Mouse (Mus musculus) heart, embryonic 13.5 days (tissue): ENCODE data around the gene Abr. TPM values are rescaled to one million over a fixed set of nuclear protein-coding genes. Genes with fewer than 3 reads are reported as not detected.

ENCODE experiments used
- ATAC-seq: fragments of 200-750 bp; cut with Nextera tagmentation; 2 replicates; pipeline ENCODE4 v1.8.0; 2017; ENCODE audit warnings: moderate TSS enrichment; ENCODE audit not compliant: insufficient number of reproducible peaks, low FRiP score, low TSS enrichment; ENCODE audit errors: extremely low read depth
- H3K27ac ChIP-seq: fragments of 300-500 bp; sonication (generic); replicated peaks from 2 replicates; pipeline ENCODE4 v1.5.1; 2015; ENCODE audit warnings: moderate library complexity, mild to moderate bottlenecking, inconsistent platforms
- H3K27me3 ChIP-seq: fragments of 300-500 bp; sonication (generic); replicated peaks from 2 replicates; pipeline ENCODE4 v1.6.1; 2015; ENCODE audit warnings: mild to moderate bottlenecking, inconsistent platforms
- H3K36me3 ChIP-seq: fragments of 300-500 bp; sonication (generic); 2 replicates; pipeline ENCODE4 v1.6.1; 2015; ENCODE audit warnings: mild to moderate bottlenecking, inconsistent platforms
- H3K4me1 ChIP-seq: fragments of 300-500 bp; sonication (generic); 2 replicates; pipeline ENCODE4 v1.6.1; 2015; ENCODE audit warnings: inconsistent platforms
- H3K4me2 ChIP-seq: fragments of 300-500 bp; sonication (generic); 2 replicates; pipeline ENCODE4 v1.6.1; 2015; ENCODE audit warnings: inconsistent platforms, mild to moderate bottlenecking, moderate library complexity
- H3K4me3 ChIP-seq: fragments of 300-500 bp; sonication (generic); 2 replicates; pipeline ENCODE4 v1.5.1; 2015; ENCODE audit warnings: moderate library complexity, mild to moderate bottlenecking, inconsistent platforms
- H3K9ac ChIP-seq: fragments of 300-500 bp; sonication (generic); 2 replicates; pipeline ENCODE4 v1.6.1; 2015; ENCODE audit warnings: inconsistent platforms, mild to moderate bottlenecking, moderate library complexity
- H3K9me3 ChIP-seq: fragments of 300-500 bp; sonication (generic); 2 replicates; pipeline ENCODE4 v1.6.1; 2016; ENCODE audit warnings: inconsistent platforms
- WGBS: fragments of 180-500 bp; shearing (Covaris S2); methylation state at CpG from one replicate; pipeline ENCODE4 v1.1.7; 2015; ENCODE audit warnings: mixed read lengths; 5-methylcytosine and 5-hydroxymethylcytosine counted together
- polyA plus RNA-seq: library from polyadenylated mRNA; unstranded; fragments of >200 nt; fragmentation: Nextera tagmentation; extraction: Ambion mirVana; gene quantifications from 2 replicates; pipeline ENCODE4 v1.2.1, GENCODE M21; 2015

The Abr gene
- polyA plus RNA-seq, 1 experiment from 2014 or later = 22.8 TPM

GRCm38 (mm10) chr11:76449520-76450201 is 172.5 kb downstream of the Abr start:
- peaks cover 40% of the 10 kb centered on the region for H3K36me3 ChIP-seq
- 43% methylated on average over 15 of the region's 15 CpGs for WGBS
- ATAC-seq = no peak

DNA sequence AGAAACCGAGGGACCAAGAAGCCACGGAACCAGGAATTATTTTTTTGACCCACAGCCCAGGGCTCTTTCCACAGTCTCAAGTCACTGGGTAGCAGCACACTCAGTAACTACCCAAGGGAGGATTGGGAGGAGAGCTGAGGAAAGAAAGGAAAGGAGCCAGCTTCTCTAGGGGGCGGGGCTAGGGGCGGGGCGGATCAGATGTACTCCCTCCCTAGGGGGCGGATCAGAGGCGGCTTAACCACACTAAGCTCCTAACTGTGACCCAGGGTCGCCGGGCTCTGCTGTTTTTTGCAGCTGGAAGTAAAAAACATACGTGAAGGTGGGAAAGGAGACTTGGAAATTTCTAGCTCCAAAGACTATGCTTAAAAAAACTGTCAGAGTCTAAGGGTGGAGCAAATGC is 175.9 kb downstream of the Abr start:
- Histone ChIP-seq H3K27ac (0 out of 2 replicates have a peak overlapping the region, but pooled peaks have one; percentile 8), H3K4me3 (no peak overlapping the region), H3K9ac (no peak overlapping the region), H3K27me3 (no peaks in the 10 kb centered on the region), H3K4me2 (no peak overlapping the region), H3K9me3 (no peaks in the 10 kb centered on the region), H3K4me1 (peaks cover 50% of the 10 kb centered on the region), H3K36me3 (peaks cover 25% of the 10 kb centered on the region)
- ATAC-seq = no peak
- WGBS = 10% methylated on average over 10 of the region's 10 CpGs

More at GRCm38 (mm10) chr11:76449520-76450201, 172.5 kb downstream of the Abr start:
- no peaks in the 10 kb centered on the region for H3K27me3 ChIP-seq
- H3K9ac ChIP-seq = peak overlapping the region; percentile 65
- H3K4me1 ChIP-seq = peaks cover 43% of the 10 kb centered on the region
- H3K4me3 ChIP-seq = no peak overlapping the region
- H3K27ac ChIP-seq = peak overlapping the region; percentile 83
- no peak overlapping the region for H3K4me2 ChIP-seq
- no peaks in the 10 kb centered on the region for H3K9me3 ChIP-seq

GRCm38 (mm10) chr11:76445459-76445858 is 176.7 kb downstream of the Abr start:
- H3K4me2 ChIP-seq = no peak overlapping the region
- H3K27me3 ChIP-seq = no peaks in the 10 kb centered on the region
- 53% methylated on average over 8 of the region's 8 CpGs for WGBS
- no peaks in the 10 kb centered on the region for H3K9me3 ChIP-seq
- H3K36me3 ChIP-seq = peaks cover 18% of the 10 kb centered on the region
- no peak for ATAC-seq
- H3K27ac ChIP-seq = 0 out of 2 replicates have a peak overlapping the region, but pooled peaks have one; percentile 8
- H3K4me1 ChIP-seq = peaks cover 54% of the 10 kb centered on the region
- 0 out of 2 replicates have a peak overlapping the region, but pooled peaks have one; percentile 30 for H3K9ac ChIP-seq
- H3K4me3 ChIP-seq = no peak overlapping the region

- no peak overlapping the region for H3K4me2 ChIP-seq
- H3K27me3 ChIP-seq = no peaks in the 10 kb centered on the region
- WGBS = 40% methylated on average over 3 of the region's 3 CpGs
- H3K36me3 ChIP-seq = peaks cover 18% of the 10 kb centered on the region
- H3K4me3 ChIP-seq = no peak overlapping the region
- ATAC-seq = no peak
- peaks cover 69% of the 10 kb centered on the region for H3K4me1 ChIP-seq
- H3K9me3 ChIP-seq = no peaks in the 10 kb centered on the region
- H3K27ac ChIP-seq = no peak overlapping the region
- H3K9ac ChIP-seq = peak overlapping the region; percentile 57
These were observed 182.4 kb downstream of the Abr start for GRCm38 (mm10) chr11:76439666-76440065.

DNA sequence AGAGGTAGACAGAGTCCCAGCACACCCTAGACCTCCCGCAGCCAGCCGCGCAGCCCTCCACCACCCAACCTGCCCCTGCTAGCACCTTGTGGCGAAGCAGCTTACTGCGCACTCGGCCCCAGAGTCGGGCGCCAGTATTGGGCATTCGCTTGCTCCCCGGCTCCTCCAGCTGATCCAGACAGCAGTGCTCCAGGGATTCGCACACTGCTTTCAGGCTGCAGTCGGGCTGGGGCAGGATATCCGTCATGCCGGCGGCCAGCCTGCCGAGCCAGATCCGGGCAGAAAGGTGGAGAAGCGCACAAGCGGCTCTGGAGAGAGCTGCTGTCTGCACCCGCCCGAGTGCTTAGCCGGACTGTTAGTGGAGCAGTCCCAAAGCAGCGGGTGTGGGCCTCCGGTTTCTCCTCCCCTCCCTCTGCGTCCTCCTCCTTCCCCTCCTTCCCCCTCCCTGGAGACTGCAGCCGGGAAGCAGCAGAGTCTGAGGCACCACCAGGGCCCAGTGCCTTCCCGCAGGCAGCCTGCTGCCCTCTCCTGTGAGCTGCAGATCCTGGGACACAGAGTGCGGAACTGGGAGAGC is 185.2 kb downstream of the Abr start:
- Histone ChIP-seq H3K27me3 (no peaks in the 10 kb centered on the region), H3K27ac (peak overlapping the region; percentile 92), H3K9me3 (no peaks in the 10 kb centered on the region), H3K9ac (peak overlapping the region; percentile 85), H3K36me3 (peaks cover 21% of the 10 kb centered on the region), H3K4me3 (peak overlapping the region; percentile 60), H3K4me1 (peaks cover 82% of the 10 kb centered on the region), H3K4me2 (peak overlapping the region; percentile 84)
- WGBS = 4% methylated on average over 28 of the region's 28 CpGs
- ATAC-seq = peak; percentile 65

DNA sequence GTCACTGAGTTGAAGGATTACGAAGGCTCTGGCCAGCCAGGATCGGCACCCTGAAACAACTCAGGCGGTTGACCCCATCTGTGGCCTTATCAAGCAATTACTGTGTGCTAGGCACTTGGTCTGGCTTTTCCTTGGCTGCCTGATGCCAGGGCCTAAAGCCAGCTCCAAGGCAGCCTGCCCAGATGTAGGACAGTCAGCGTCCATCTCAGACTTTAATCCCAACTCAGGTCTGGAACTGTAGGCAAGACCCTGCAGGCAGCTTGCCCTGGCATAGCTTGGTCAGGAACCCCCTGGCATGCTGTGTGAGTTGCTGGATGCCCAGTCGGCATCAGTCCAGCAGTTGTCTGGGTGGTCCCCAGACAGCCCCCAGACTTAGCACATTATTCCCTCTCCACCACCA is 186.1 kb downstream of the Abr start:
- H3K4me3 ChIP-seq = peak overlapping the region; percentile 60
- H3K36me3 ChIP-seq = peaks cover 21% of the 10 kb centered on the region
- peak overlapping the region; percentile 85 for H3K9ac ChIP-seq
- peaks cover 91% of the 10 kb centered on the region for H3K4me1 ChIP-seq
- ATAC-seq = no peak
- 66% methylated on average over 5 of the region's 5 CpGs for WGBS
- peak overlapping the region; percentile 92 for H3K27ac ChIP-seq
- peak overlapping the region; percentile 84 for H3K4me2 ChIP-seq
- no peaks in the 10 kb centered on the region for H3K27me3 ChIP-seq
- no peaks in the 10 kb centered on the region for H3K9me3 ChIP-seq

DNA sequence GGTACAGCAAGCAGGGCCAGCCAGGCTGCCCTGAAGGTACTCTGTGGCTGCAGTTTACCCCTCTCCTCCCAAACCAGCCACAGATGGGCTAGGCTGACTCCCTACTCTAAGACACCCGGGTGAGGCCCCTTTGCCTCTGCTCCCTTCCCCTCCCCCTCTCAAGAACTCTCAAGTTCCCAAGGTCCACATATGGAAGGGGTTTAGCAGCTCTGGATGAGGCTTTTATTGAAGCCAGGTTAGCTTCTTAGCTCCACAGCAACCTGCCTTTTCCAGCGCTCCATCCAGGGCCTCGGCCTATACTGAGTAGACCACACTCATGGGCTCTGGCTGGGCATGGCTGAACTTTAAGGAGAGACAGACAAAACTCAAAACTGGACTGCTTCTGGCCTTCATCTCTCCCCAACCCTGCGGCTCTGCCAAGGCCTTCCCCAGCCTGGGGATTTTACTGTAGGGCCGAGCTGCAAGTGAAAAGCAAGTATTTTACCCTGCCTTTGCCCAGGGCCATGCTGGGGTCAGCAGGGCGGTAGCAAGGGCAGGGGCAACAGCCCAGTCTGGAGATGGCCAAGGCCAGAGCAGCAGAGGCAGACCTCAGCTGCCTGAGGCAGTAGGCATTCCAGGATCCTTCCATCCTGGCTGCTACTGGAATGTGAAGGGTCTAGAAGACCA is 192.0 kb downstream of the Abr start:
- no peak for ATAC-seq
- H3K27ac ChIP-seq = peak overlapping the region; percentile 91

DNA sequence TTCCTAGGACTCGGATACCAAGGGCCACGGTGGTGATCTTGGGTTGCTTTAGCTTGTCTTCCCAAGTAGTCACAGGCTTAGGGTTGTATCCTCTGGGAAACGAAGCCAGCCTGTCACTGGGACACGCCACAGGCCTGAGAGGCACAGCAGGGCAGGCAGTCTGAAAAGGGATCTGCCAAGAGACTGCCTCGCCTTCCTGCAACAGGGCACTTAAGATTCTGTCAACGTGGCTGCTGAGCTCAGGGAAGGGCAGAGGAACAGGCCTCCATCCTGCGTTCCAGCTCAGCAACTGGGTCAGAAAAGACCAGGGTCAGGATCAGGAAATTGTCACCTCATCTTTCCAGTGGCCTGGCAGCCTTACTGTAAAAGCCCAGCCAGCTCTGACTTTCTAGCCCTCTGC is 192.6 kb downstream of the Abr start:
- no peaks in the 10 kb centered on the region for H3K9me3 ChIP-seq
- no peak overlapping the region for H3K4me2 ChIP-seq
- no peak overlapping the region for H3K4me3 ChIP-seq
- no peaks in the 10 kb centered on the region for H3K27me3 ChIP-seq
- ATAC-seq = no peak
- peaks cover 83% of the 10 kb centered on the region for H3K4me1 ChIP-seq
- peak overlapping the region; percentile 57 for H3K9ac ChIP-seq
- H3K36me3 ChIP-seq = peaks cover 24% of the 10 kb centered on the region
- WGBS = 34% methylated on average over 7 of the region's 7 CpGs
- H3K27ac ChIP-seq = peak overlapping the region; percentile 91

More for the DNA sequence above, 192.0 kb downstream of the Abr start:
- peak overlapping the region; percentile 57 for H3K9ac ChIP-seq
- peaks cover 19% of the 10 kb centered on the region for H3K36me3 ChIP-seq
- H3K4me1 ChIP-seq = peaks cover 83% of the 10 kb centered on the region
- no peak overlapping the region for H3K4me3 ChIP-seq
- no peak overlapping the region for H3K4me2 ChIP-seq
- H3K27me3 ChIP-seq = no peaks in the 10 kb centered on the region
- WGBS = 51% methylated on average over 6 of the region's 6 CpGs
- no peaks in the 10 kb centered on the region for H3K9me3 ChIP-seq

GRCm38 (mm10) chr11:76429046-76429445 is 193.1 kb downstream of the Abr start:
- Histone ChIP-seq H3K4me1 (peaks cover 82% of the 10 kb centered on the region), H3K4me2 (no peak overlapping the region), H3K4me3 (no peak overlapping the region), H3K36me3 (peaks cover 28% of the 10 kb centered on the region), H3K27me3 (no peaks in the 10 kb centered on the region), H3K27ac (peak overlapping the region; percentile 91), H3K9ac (peak overlapping the region; percentile 57; the same call in 1 of the 2 replicates), H3K9me3 (no peaks in the 10 kb centered on the region)
- WGBS = 42% methylated on average over 4 of the region's 4 CpGs
- ATAC-seq = no peak

- no peaks in the 10 kb centered on the region for H3K27me3 ChIP-seq
- H3K27ac ChIP-seq = peak overlapping the region; percentile 91
- no peaks in the 10 kb centered on the region for H3K9me3 ChIP-seq
- WGBS = 25% methylated on average over 3 of the region's 3 CpGs
- H3K4me1 ChIP-seq = peaks cover 77% of the 10 kb centered on the region
- H3K9ac ChIP-seq = peak overlapping the region; percentile 55
- no peak overlapping the region for H3K4me3 ChIP-seq
- no peak; the same call in 1 of the 2 replicates for ATAC-seq
- H3K36me3 ChIP-seq = peaks cover 28% of the 10 kb centered on the region
- H3K4me2 ChIP-seq = peak overlapping the region; percentile 39
These were observed 194.3 kb downstream of the Abr start for GRCm38 (mm10) chr11:76427781-76428180.

- no peak for ATAC-seq
- H3K27ac ChIP-seq = no peak overlapping the region; the same call in 1 of the 2 replicates
- peaks cover 62% of the 10 kb centered on the region for H3K4me1 ChIP-seq
- H3K9ac ChIP-seq = no peak overlapping the region
- H3K9me3 ChIP-seq = no peaks in the 10 kb centered on the region
- peaks cover 44% of the 10 kb centered on the region for H3K36me3 ChIP-seq
- no peaks in the 10 kb centered on the region for H3K27me3 ChIP-seq
- 71% methylated on average over 6 of the region's 6 CpGs for WGBS
- H3K4me3 ChIP-seq = no peak overlapping the region
- no peak overlapping the region for H3K4me2 ChIP-seq
These were observed 196.4 kb downstream of the Abr start for GRCm38 (mm10) chr11:76425749-76426148.
